Mouse (Mus musculus) liver, postnatal 0 days (tissue): Measurements from ENCODE around the gene Tcte1. TPM values are rescaled to one million over a fixed set of nuclear protein-coding genes. Genes with fewer than 3 reads are reported as not detected.

ENCODE experiments used
- ATAC-seq: fragments of 200-750 bp; cut with Nextera tagmentation; 2 replicates; pipeline ENCODE4 v1.8.0; 2017; ENCODE audit warnings: mild to moderate bottlenecking, moderate library complexity
- DNase-seq: peaks from one replicate; pipeline ENCODE4 v3.0.0-alpha.2; 2016
- H3K27ac ChIP-seq: fragments of 300-500 bp; sonication (generic); 2 replicates; pipeline ENCODE4 v1.5.1; 2014; ENCODE audit warnings: antibody characterized with exemption, moderate library complexity, mild to moderate bottlenecking, low read depth
- H3K27me3 ChIP-seq: fragments of 300-500 bp; sonication (generic); 2 replicates; pipeline ENCODE4 v1.6.1; 2014; ENCODE audit warnings: low read length, control low read depth, mixed read lengths; ENCODE audit not compliant: insufficient read depth
- H3K36me3 ChIP-seq: fragments of 300-500 bp; sonication (generic); replicated peaks from 2 replicates; pipeline ENCODE4 v1.6.1; 2014; ENCODE audit warnings: mild to moderate bottlenecking, control low read depth, low read length, moderate library complexity, mixed read lengths; ENCODE audit not compliant: insufficient read depth
- H3K4me1 ChIP-seq: fragments of 300-500 bp; sonication (generic); 2 replicates; pipeline ENCODE4 v1.6.1; 2014; ENCODE audit warnings: antibody characterized with exemption, mild to moderate bottlenecking, control low read depth; ENCODE audit not compliant: insufficient read depth
- H3K4me2 ChIP-seq: fragments of 300-500 bp; sonication (generic); 2 replicates; pipeline ENCODE4 v1.6.1; 2014; ENCODE audit warnings: low read depth, mild to moderate bottlenecking, low read length, moderate library complexity, mixed read lengths
- H3K4me3 ChIP-seq: fragments of 300-500 bp; sonication (generic); 2 replicates; pipeline ENCODE4 v1.5.1; 2014; ENCODE audit warnings: low read depth, low read length
- H3K9ac ChIP-seq: fragments of 300-500 bp; sonication (generic); replicated peaks from 2 replicates; pipeline ENCODE4 v1.6.1; 2014; ENCODE audit warnings: mild to moderate bottlenecking, moderate library complexity
- H3K9me3 ChIP-seq: fragments of 300-500 bp; sonication (generic); 2 replicates; pipeline ENCODE4 v1.6.1; 2016; ENCODE audit warnings: mild to moderate bottlenecking, control low read depth, low read length, mixed read lengths
- CTCF ChIP-seq: sonication (generic); IDR thresholded peaks from 2 replicates; pipeline ENCODE4 v1.5.1; 2016; ENCODE audit warnings: antibody characterized with exemption, low read depth
- EP300 ChIP-seq: IDR thresholded peaks from 2 replicates; pipeline ENCODE4 v1.6.1; 2016; ENCODE audit warnings: antibody characterized with exemption, low read depth, mild to moderate bottlenecking
- WGBS: fragments of 180-500 bp; shearing (Covaris S2); extraction: QIAGEN DNeasy Blood & Tissue Kit; methylation state at CpG from one replicate; pipeline ENCODE4 v1.1.7; 2014; ENCODE audit not compliant: insufficient replicate concordance; 5-methylcytosine and 5-hydroxymethylcytosine counted together
- polyA plus RNA-seq: library from polyadenylated mRNA; unstranded; fragments of >200 nt; fragmentation: Nextera tagmentation; extraction: Ambion mirVana; gene quantifications from 2 replicates; pipeline ENCODE4 v1.2.1, GENCODE M21; 2015

Gene Tcte1
- polyA plus RNA-seq: not detected in 2 replicates

DNA sequence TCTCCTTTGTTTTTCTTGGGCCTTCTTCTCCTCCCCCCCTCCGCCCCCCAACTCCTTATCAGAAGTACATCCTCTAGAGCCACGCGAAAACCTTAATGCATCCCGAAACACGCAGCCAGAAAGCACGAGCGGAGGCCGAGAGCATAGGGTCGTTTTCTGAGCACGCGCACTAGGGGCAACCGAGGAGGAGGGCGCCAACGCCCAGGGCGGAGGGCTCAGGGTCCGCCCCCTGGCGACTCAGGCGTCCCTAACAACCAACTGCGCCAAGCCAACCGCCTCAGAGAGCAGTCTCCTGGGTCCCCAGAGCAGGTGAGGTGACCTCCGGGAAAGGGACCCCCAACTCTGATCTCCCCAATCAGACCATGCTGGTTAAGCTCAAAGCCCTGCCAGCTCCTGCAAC lies at the start of gene Tcte1:
Gene Tcte1 (plus strand): TSS at position 172 of the 400 bp plus-strand sequence.
- 4% methylated on average over 21 of the region's 21 CpGs for WGBS
- Histone ChIP-seq H3K27ac (no peak within 1 kb of the TSS), H3K4me1 (no peaks in the 10 kb centered on the region), H3K27me3 (peaks cover 14% of the 10 kb centered on the region), H3K9me3 (no peaks in the 10 kb centered on the region), H3K4me2 (0 out of 2 replicates have a peak within 1 kb of the TSS, but pooled peaks have one; percentile 44), H3K36me3 (no peaks in the 10 kb centered on the region; the same call in 1 of the 2 replicates), H3K9ac (no peak within 1 kb of the TSS), H3K4me3 (0 out of 2 replicates have a peak within 1 kb of the TSS, but pooled peaks have one; percentile 4)
- TF ChIP-seq CTCF (no peak), EP300 (no peak)
- DNase-seq (no peak), ATAC-seq (no peak)

DNA sequence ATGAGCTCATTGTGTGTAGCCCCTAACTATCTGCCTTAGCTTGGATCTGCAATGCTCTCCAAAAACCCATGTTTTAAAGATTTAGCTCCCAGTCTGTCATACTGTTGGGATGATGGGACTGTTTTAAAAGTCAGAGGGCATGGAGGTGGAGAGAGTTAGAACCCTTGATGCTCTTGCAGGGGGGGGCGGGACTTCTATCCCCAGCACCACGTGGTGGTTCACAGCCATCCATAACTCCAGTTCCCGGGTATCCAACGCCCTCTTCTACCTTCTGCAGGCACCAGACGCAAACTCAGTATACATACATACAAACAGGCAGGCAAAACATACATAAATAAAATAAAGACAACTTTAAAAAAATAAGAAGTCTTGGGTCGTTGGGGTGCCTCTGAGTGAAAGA lies 49.6 kb upstream of the Tcte1 start:
- ATAC-seq (no peak), DNase-seq (no peak)
- Histone ChIP-seq H3K36me3 (no peaks in the 10 kb centered on the region), H3K4me2 (no peak overlapping the region), H3K27ac (no peak overlapping the region), H3K4me3 (no peak overlapping the region), H3K27me3 (peaks cover 20% of the 10 kb centered on the region), H3K9ac (no peak overlapping the region), H3K4me1 (peaks cover 6% of the 10 kb centered on the region; the same call in 1 of the 2 replicates), H3K9me3 (no peaks in the 10 kb centered on the region)
- WGBS: 63% methylated on average over 6 of the region's 6 CpGs
- no peak for TF ChIP-seq CTCF
- no peak for TF ChIP-seq EP300

DNA sequence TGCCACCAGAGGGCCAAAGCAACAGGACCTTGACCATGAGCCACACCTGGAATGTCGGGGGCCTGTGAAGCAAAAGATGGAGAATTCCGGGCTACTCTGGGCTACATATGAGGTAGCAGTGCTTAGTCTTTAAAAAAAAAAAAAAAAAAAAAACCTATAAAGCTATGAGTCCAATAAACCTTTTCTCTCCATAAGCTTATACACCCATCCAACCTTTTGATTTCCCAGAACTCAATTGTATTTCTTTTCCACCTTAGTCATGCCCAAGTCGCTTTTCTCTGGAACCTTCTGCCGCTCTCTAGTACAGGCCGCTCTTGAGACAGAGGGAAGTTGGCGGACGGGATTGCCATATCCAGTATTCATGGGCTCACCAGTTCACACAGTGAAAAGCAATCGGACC lies 49.1 kb upstream of the Tcte1 start:
- H3K9ac ChIP-seq: no peak overlapping the region
- no peaks in the 10 kb centered on the region for H3K36me3 ChIP-seq
- H3K27me3 ChIP-seq: peaks cover 20% of the 10 kb centered on the region
- no peak overlapping the region for H3K27ac ChIP-seq
- peak overlapping the region; percentile 57 for H3K4me2 ChIP-seq
- TF ChIP-seq CTCF (no peak), EP300 (no peak)
- H3K4me1 ChIP-seq: peaks cover 6% of the 10 kb centered on the region; the same call in 1 of the 2 replicates
- no peaks in the 10 kb centered on the region for H3K9me3 ChIP-seq
- H3K4me3 ChIP-seq: no peak overlapping the region
- 69% methylated on average over 8 of the region's 8 CpGs for WGBS
- no peak for DNase-seq
- no peak for ATAC-seq

DNA sequence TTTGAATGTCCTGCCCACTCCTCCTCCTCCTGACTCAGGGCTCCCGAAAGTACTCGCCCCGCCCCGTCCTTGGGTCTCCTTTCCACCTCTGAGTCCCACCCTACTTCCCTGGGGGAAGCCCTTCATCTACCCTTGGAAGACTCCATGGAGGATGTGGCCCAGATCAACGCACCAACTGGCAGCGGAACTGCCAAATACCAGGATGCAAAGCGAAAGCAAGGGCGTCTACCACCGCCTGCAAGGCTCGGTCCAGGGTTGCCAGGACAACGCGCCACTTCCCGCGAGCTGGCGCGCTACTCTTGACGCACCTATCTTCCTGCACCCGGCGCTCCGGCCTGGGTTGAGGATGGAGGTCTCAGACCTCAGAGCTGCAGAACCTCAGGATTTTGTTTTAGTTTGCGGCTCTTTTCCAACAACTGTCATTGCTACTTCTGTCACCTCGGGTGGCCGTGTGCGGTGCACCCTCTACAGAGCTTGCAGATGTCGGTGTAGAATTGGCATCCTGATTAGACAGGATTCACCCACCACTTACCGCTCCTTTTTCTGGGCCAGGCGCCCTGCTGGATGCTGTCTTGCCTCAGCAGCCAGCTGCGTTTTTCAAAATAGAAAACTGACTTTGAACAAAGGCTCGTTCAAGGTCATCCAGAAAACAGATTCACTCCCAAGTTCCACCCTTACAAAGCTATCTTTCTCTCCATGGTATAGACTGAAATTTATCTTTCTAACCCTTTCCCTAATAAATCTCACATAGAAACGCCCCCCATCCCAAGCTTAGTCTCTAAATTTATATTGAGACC lies 48.4 kb upstream of the Tcte1 start, which contains the start of gene Spats1:
Gene Spats1 (minus strand): TSS at position 747 of the 797 bp plus-strand sequence.
- peaks cover 20% of the 10 kb centered on the region for H3K27me3 ChIP-seq
- peak; percentile 35; the same call in 1 of the 2 replicates for ATAC-seq
- WGBS: 6% methylated on average over 30 of the region's 30 CpGs

DNA sequence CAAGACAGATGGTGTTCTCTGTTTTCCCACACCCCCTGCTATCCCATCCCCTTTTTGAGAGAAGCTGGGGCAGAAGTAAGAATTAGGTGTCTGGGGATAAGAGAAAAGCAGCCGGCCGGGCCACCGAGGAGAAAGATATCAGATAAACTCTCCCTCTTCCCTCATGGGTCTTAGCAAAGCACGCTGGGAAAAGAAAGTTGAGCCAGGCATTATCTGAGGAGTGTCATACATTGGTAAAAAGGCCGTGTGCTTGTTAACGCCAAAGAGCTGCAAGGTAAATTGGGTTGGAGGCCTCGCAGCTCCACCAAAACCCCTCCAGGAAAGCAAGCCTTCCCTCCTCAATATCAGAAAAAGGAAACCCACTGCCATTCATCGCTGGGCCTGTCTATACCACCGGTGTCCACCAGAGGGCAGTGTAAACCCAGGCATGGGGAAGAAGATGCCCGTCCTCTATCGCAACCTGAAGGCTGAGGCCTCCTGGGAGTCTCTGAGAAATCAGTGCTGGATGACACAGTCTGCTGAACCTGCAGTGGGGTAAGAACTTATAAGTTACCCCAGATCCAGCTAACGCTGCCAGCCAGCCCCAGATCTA lies 44.9 kb upstream of the Tcte1 start:
- peak; percentile 86 for DNase-seq
- no peak for ATAC-seq
- H3K4me1 ChIP-seq: peaks cover 6% of the 10 kb centered on the region; the same call in 1 of the 2 replicates
- peak overlapping the region; percentile 38; the same call in 1 of the 2 replicates for H3K4me2 ChIP-seq
- no peak for TF ChIP-seq EP300
- peak; percentile 98 for TF ChIP-seq CTCF
- H3K4me3 ChIP-seq: no peak overlapping the region
- H3K27ac ChIP-seq: no peak overlapping the region
- H3K9me3 ChIP-seq: no peaks in the 10 kb centered on the region
- peaks cover 20% of the 10 kb centered on the region for H3K27me3 ChIP-seq
- H3K9ac ChIP-seq: no peak overlapping the region
- WGBS: 8% methylated on average over 12 of the region's 12 CpGs
- H3K36me3 ChIP-seq: no peaks in the 10 kb centered on the region

More for the DNA sequence above, 48.4 kb upstream of the Tcte1 start, which contains the start of gene Spats1:
- no peaks in the 10 kb centered on the region for H3K36me3 ChIP-seq
- peak within 1 kb of the TSS; percentile 57 for H3K4me2 ChIP-seq
- no peak within 1 kb of the TSS for H3K9ac ChIP-seq
- H3K4me3 ChIP-seq: peak within 1 kb of the TSS; percentile 36
- no peak within 1 kb of the TSS for H3K27ac ChIP-seq
- H3K4me1 ChIP-seq: peaks cover 6% of the 10 kb centered on the region; the same call in 1 of the 2 replicates
- no peaks in the 10 kb centered on the region for H3K9me3 ChIP-seq
- TF ChIP-seq EP300 (no peak), CTCF (no peak)
- peak; percentile 51 for DNase-seq

DNA sequence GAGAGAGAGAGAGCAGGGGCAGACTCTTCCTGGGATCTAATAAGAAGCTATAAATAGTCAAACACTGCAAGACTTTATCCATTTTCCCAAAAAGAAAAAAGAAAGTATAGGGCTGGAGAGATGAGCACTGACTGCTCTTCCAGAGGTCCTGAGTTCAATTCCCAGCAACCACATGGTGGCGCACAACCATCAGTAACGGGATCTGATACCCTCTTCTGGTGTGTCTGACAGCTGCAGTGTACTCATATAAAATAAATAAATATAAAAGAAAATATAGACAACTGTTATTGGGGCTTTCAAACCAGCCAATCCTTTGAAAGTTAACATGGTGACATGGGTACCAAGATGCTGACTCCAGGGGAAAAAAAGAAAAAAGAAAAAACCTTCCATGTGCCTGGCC lies 42.8 kb upstream of the Tcte1 start:
- TF ChIP-seq EP300: no peak
- TF ChIP-seq CTCF: peak; percentile 36

More for the DNA sequence above, 42.8 kb upstream of the Tcte1 start:
- Histone ChIP-seq H3K4me1 (no peaks in the 10 kb centered on the region), H3K4me2 (no peak overlapping the region), H3K27me3 (peaks cover 9% of the 10 kb centered on the region; the same call in 1 of the 2 replicates), H3K36me3 (no peaks in the 10 kb centered on the region), H3K27ac (no peak overlapping the region), H3K9ac (no peak overlapping the region), H3K4me3 (no peak overlapping the region), H3K9me3 (no peaks in the 10 kb centered on the region)
- ATAC-seq (no peak), DNase-seq (no peak)
- WGBS: 33% methylated on average over 2 of the region's 2 CpGs
